Mouse (Mus musculus): ENCODE results near the gene Prss41. TPM values are rescaled to one million over a fixed set of nuclear protein-coding genes. Genes with fewer than 3 reads are reported as not detected.
"Not testable (repeated sequence)": the region's sequence is repeated elsewhere in the genome, so short reads cannot be mapped to it uniquely, and the experiment has no call there.

Prss41 gene
- polyA plus RNA-seq (2012; ENCODE audit: insufficient read depth, low replicate concordance), result 0.28 TPM in 1 of 2 replicates, not detected in the other

- no peaks in the 10 kb centered on the region for H3K36me3 ChIP-seq (replicated peaks; ENCODE audit: low read length)
- H3K27me3 ChIP-seq (replicated peaks), result peaks cover 7% of the 10 kb centered on the region
- 0 out of 2 replicates have a peak, but pooled peaks cover 4% of the 10 kb centered on the region for H3K9me3 ChIP-seq
- H3K4me1 ChIP-seq, result peaks cover 10% of the 10 kb centered on the region
- TF ChIP-seq GATA1 (IDR thresholded peaks at IDR 0.05; ENCODE audit: borderline replicate concordance, low read length) (no peak), FLI1 (IDR thresholded peaks at IDR 0.05; ENCODE audit: low read length) (no peak)
- H3K4me3 ChIP-seq (replicated peaks), result peak within 1 kb of the TSS; percentile 87
Measured at GRCm38 (mm10) chr17:23843812-23844273, at the start of gene Prss41, which contains the start of gene Prss32. Prss41 (minus strand) TSS chr17:23844172. Prss32 (plus strand) TSS chr17:23843855.

GRCm38 (mm10) chr17:23880576-23880975 lies 36.6 kb upstream of the Prss41 start, which contains the start of the genes Dcpp1 and Dcpp2:
Dcpp1 (plus strand) TSS chr17:23880876.
Dcpp2 (plus strand) TSS chr17:23880880.
- H3K27me3 ChIP-seq (replicated peaks); H3K4me1 ChIP-seq; H3K9me3 ChIP-seq; H3K4me3 ChIP-seq (replicated peaks); H3K36me3 ChIP-seq (replicated peaks; ENCODE audit: low read length): not testable (repeated sequence)

GRCm38 (mm10) chr17:23877166-23877565 lies 33.2 kb upstream of the Prss41 start:
- Histone ChIP-seq H3K36me3 (replicated peaks; ENCODE audit: low read length) (no peaks in the 10 kb centered on the region), H3K4me1 (0 out of 2 replicates have a peak, but pooled peaks cover 4% of the 10 kb centered on the region), H3K27me3 (replicated peaks) (peaks cover 9% of the 10 kb centered on the region), H3K4me3 (replicated peaks) (no peak overlapping the region), H3K9me3 (no peaks in the 10 kb centered on the region)
- TF ChIP-seq FLI1 (IDR thresholded peaks at IDR 0.05; ENCODE audit: low read length) (no peak), GATA1 (IDR thresholded peaks at IDR 0.05; ENCODE audit: borderline replicate concordance, low read length) (no peak)

GRCm38 (mm10) chr17:23876741-23877140 lies 32.8 kb upstream of the Prss41 start:
- TF ChIP-seq FLI1 (IDR thresholded peaks at IDR 0.05; ENCODE audit: low read length), result no peak
- TF ChIP-seq GATA1 (IDR thresholded peaks at IDR 0.05; ENCODE audit: borderline replicate concordance, low read length), result no peak
- no peaks in the 10 kb centered on the region for H3K9me3 ChIP-seq
- peaks cover 13% of the 10 kb centered on the region for H3K27me3 ChIP-seq (replicated peaks)
- no peak overlapping the region for H3K4me3 ChIP-seq (replicated peaks)
- H3K4me1 ChIP-seq, result 0 out of 2 replicates have a peak, but pooled peaks cover 4% of the 10 kb centered on the region
- H3K36me3 ChIP-seq (replicated peaks; ENCODE audit: low read length), result no peaks in the 10 kb centered on the region

- peaks cover 21% of the 10 kb centered on the region for H3K27me3 ChIP-seq (replicated peaks)
- H3K36me3 ChIP-seq (replicated peaks; ENCODE audit: low read length), result no peaks in the 10 kb centered on the region
- H3K9me3 ChIP-seq, result peaks cover 3% of the 10 kb centered on the region; the same call in 1 of the 2 replicates
- no peak overlapping the region for H3K4me3 ChIP-seq (replicated peaks)
- H3K4me1 ChIP-seq, result 0 out of 2 replicates have a peak, but pooled peaks cover 4% of the 10 kb centered on the region
- no peak for TF ChIP-seq FLI1 (IDR thresholded peaks at IDR 0.05; ENCODE audit: low read length)
- no peak for TF ChIP-seq GATA1 (IDR thresholded peaks at IDR 0.05; ENCODE audit: borderline replicate concordance, low read length)
Measured at GRCm38 (mm10) chr17:23873884-23874856, 30.2 kb upstream of the Prss41 start.

- H3K4me3 ChIP-seq (replicated peaks), result no peak overlapping the region
- H3K27me3 ChIP-seq (replicated peaks), result peaks cover 26% of the 10 kb centered on the region
- no peak for TF ChIP-seq GATA1 (IDR thresholded peaks at IDR 0.05; ENCODE audit: borderline replicate concordance, low read length)
- no peak for TF ChIP-seq FLI1 (IDR thresholded peaks at IDR 0.05; ENCODE audit: low read length)
- no peaks in the 10 kb centered on the region for H3K4me1 ChIP-seq
- no peaks in the 10 kb centered on the region for H3K36me3 ChIP-seq (replicated peaks; ENCODE audit: low read length)
- peaks cover 15% of the 10 kb centered on the region for H3K9me3 ChIP-seq
Measured at GRCm38 (mm10) chr17:23868513-23868912, 24.5 kb upstream of the Prss41 start.

- peaks cover 22% of the 10 kb centered on the region for H3K9me3 ChIP-seq
- peaks cover 30% of the 10 kb centered on the region for H3K27me3 ChIP-seq (replicated peaks)
- no peaks in the 10 kb centered on the region for H3K36me3 ChIP-seq (replicated peaks; ENCODE audit: low read length)
- TF ChIP-seq GATA1 (IDR thresholded peaks at IDR 0.05; ENCODE audit: borderline replicate concordance, low read length) (no peak), FLI1 (IDR thresholded peaks at IDR 0.05; ENCODE audit: low read length) (no peak)
- no peak within 1 kb of the TSS for H3K4me3 ChIP-seq (replicated peaks)
- H3K4me1 ChIP-seq, result no peaks in the 10 kb centered on the region
Measured at GRCm38 (mm10) chr17:23867756-23868155, 23.8 kb upstream of the Prss41 start, which contains the start of gene Prss21. Prss21 (plus strand) TSS chr17:23868056.

- peaks cover 18% of the 10 kb centered on the region for H3K9me3 ChIP-seq
- no peak for TF ChIP-seq GATA1 (IDR thresholded peaks at IDR 0.05; ENCODE audit: borderline replicate concordance, low read length)
- TF ChIP-seq FLI1 (IDR thresholded peaks at IDR 0.05; ENCODE audit: low read length), result no peak
- H3K27me3 ChIP-seq (replicated peaks), result peaks cover 28% of the 10 kb centered on the region
Measured at GRCm38 (mm10) chr17:23862926-23863325, 19.0 kb upstream of the Prss41 start.

GRCm38 (mm10) chr17:23857913-23858312 lies 13.9 kb upstream of the Prss41 start:
- 0 out of 2 replicates have a peak, but pooled peaks cover under 1% of the 10 kb centered on the region for H3K9me3 ChIP-seq
- peaks cover 32% of the 10 kb centered on the region for H3K27me3 ChIP-seq (replicated peaks)
- H3K4me1 ChIP-seq, result peaks cover 5% of the 10 kb centered on the region; the same call in 1 of the 2 replicates
- no peak overlapping the region for H3K4me3 ChIP-seq (replicated peaks)
- no peaks in the 10 kb centered on the region for H3K36me3 ChIP-seq (replicated peaks; ENCODE audit: low read length)
- TF ChIP-seq FLI1 (IDR thresholded peaks at IDR 0.05; ENCODE audit: low read length), result no peak
- no peak for TF ChIP-seq GATA1 (IDR thresholded peaks at IDR 0.05; ENCODE audit: borderline replicate concordance, low read length)

More at GRCm38 (mm10) chr17:23862926-23863325, 19.0 kb upstream of the Prss41 start:
- Histone ChIP-seq H3K36me3 (replicated peaks; ENCODE audit: low read length) (no peaks in the 10 kb centered on the region), H3K4me3 (replicated peaks) (no peak overlapping the region), H3K4me1 (no peaks in the 10 kb centered on the region)
